Mouse (Mus musculus) liver, embryonic 11.5 days (tissue): ENCODE measurements around the gene Plac9b. TPM values are rescaled to one million over a fixed set of nuclear protein-coding genes. Genes with fewer than 3 reads are reported as not detected.
"Not testable (repeated sequence)": the region's sequence is repeated elsewhere in the genome, so short reads cannot be mapped to it uniquely, and the experiment has no call there.

Experiments
- ATAC-seq: fragments of 200-750 bp; cut with Nextera tagmentation; replicated peaks from 2 replicates; pipeline ENCODE4 v1.8.0; 2017; ENCODE audit warnings: moderate number of reproducible peaks, mild to moderate bottlenecking, moderate TSS enrichment, moderate library complexity; ENCODE audit not compliant: low FRiP score
- DNase-seq: peaks from one replicate; pipeline ENCODE4 v3.0.0-alpha.2; 2017; ENCODE audit warnings: low spot score
- H3K27ac ChIP-seq: fragments of 300-500 bp; sonication (generic); 2 replicates; pipeline ENCODE4 v1.5.1; 2014; ENCODE audit warnings: mild to moderate bottlenecking, low read depth, low read length, control low read depth
- H3K27me3 ChIP-seq: fragments of 300-500 bp; sonication (generic); replicated peaks from 2 replicates; pipeline ENCODE4 v1.6.1; 2014; ENCODE audit warnings: low read length, mixed read lengths; ENCODE audit not compliant: control insufficient read depth, insufficient read depth
- H3K36me3 ChIP-seq: fragments of 300-500 bp; sonication (generic); 2 replicates; pipeline ENCODE4 v1.6.1; 2014; ENCODE audit warnings: mild to moderate bottlenecking, low read length, moderate library complexity, mixed read lengths; ENCODE audit not compliant: control insufficient read depth, insufficient read depth
- H3K4me1 ChIP-seq: fragments of 300-500 bp; sonication (generic); replicated peaks from 2 replicates; pipeline ENCODE4 v1.6.1; 2014; ENCODE audit warnings: low read length, mixed read lengths; ENCODE audit not compliant: control insufficient read depth, insufficient read depth
- H3K4me2 ChIP-seq: fragments of 300-500 bp; sonication (generic); 2 replicates; pipeline ENCODE4 v1.6.1; 2014; ENCODE audit warnings: mild to moderate bottlenecking, control low read depth, moderate library complexity
- H3K4me3 ChIP-seq: fragments of 300-500 bp; sonication (generic); 2 replicates; pipeline ENCODE4 v1.5.1; 2014; ENCODE audit warnings: low read depth, low read length, control low read depth
- H3K9ac ChIP-seq: fragments of 300-500 bp; sonication (generic); 2 replicates; pipeline ENCODE4 v1.6.1; 2014; ENCODE audit warnings: low read depth, low read length, control low read depth
- H3K9me3 ChIP-seq: fragments of 300-500 bp; sonication (generic); 2 replicates; pipeline ENCODE4 v1.6.1; 2016; ENCODE audit warnings: low read length, inconsistent platforms, mixed read lengths; ENCODE audit not compliant: control insufficient read depth
- WGBS: fragments of 180-500 bp; shearing (Covaris S2); extraction: QIAGEN DNeasy Blood & Tissue Kit; methylation state at CpG from one replicate; pipeline ENCODE4 v1.1.7; 2014; 5-methylcytosine and 5-hydroxymethylcytosine counted together
- polyA plus RNA-seq: library from polyadenylated mRNA; unstranded; fragments of >200 nt; fragmentation: Nextera tagmentation; extraction: Ambion mirVana; gene quantifications from 2 replicates; pipeline ENCODE4 v1.2.1, GENCODE M21; 2014

Plac9b gene
- polyA plus RNA-seq: 1.5 and 1.6 TPM in 2 replicates

DNA sequence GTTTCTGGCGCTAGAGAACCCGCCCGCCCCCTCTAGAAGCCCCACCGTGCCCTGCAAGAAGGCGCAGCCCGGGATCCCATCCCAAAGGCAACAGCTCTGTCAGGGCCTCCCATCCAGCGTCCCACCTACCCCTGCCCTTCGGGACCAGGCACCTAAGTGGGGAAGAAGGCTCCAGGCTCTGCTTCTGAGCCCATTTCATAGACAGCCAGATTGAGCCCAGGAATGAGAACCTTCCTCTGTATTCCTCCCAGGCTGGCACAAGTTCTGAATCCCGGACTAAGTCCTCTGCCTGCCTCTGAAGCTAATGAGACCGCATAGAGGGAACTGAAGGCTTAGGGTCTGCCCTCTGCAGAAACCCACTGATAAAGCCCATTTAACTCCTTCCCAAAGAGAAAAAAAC is at the start of gene Plac9b:
TSS of gene Plac9b (minus strand) at position 101 of the 400 bp plus-strand sequence.
- not testable (repeated sequence) for H3K4me1 ChIP-seq, H3K27me3 ChIP-seq, H3K4me2 ChIP-seq, H3K9me3 ChIP-seq, H3K27ac ChIP-seq, ATAC-seq, H3K36me3 ChIP-seq, DNase-seq, H3K4me3 ChIP-seq, H3K9ac ChIP-seq
- no CpG with 5 or more reads among the region's 10 CpGs for WGBS

DNA sequence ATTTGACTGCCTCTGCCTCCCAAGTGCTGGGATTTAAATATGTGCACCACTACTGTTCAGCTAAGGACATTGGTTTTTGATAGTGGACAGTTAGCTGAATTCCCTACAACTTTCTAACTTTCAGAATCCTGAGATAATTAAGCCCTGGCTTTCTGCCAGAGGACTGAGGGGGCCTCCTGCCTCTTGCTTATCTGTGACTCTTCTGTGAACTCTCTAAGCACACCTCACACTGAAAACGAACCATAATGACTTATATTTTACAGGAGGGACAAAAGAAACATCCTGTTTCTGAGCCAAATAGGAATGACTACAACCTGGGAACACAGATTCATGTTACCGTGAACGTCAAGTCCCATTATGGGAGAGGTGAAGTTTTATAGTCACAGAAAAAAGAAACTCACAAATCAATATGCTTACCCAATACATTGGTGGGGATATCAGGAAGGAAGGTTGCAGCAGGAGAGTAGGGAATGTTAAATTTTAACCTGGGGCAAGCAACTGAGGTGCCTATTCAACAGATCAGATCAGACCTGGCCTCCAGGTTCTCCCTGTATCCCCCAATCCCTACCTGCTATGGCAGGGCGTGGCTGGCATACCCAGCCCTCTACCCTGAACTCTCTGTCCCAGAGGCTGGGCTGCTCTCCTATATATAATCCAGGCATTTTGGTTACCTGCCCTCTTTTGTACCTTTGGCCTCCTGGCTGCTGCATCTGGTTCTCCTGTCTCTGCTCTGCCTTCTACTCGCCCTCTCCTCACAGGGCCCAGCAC is 34.1 kb upstream of the Plac9b start:
- ATAC-seq: 0 out of 2 replicates have a peak, but pooled peaks have one; percentile 23
- not testable (repeated sequence) for H3K4me3 ChIP-seq, H3K9me3 ChIP-seq, H3K4me2 ChIP-seq, DNase-seq, H3K27me3 ChIP-seq, H3K4me1 ChIP-seq, H3K36me3 ChIP-seq, H3K9ac ChIP-seq, H3K27ac ChIP-seq
- WGBS: no CpG with 5 or more reads among the region's 5 CpGs

DNA sequence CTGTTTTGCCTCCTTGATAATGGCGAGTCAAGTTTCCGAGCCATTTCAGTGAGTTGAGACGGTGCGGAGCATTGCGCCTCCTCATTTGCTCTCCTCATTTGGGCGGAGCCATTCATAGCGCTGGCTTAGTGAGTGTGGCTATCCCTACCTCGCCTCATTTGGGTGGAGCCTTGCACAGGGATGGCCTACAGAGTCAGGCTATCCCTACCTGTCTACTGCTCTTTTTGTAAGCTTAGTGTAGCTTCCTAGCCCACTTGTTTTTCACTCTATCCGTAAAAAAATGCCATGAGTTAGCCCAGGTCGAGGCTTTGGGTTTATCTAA is 24.6 kb upstream of the Plac9b start, which contains the start of gene Tmem254b:
TSS of gene Tmem254b (minus strand) at position 116 of the 322 bp plus-strand sequence.
- not testable (repeated sequence) for H3K4me3 ChIP-seq, H3K4me2 ChIP-seq, H3K27ac ChIP-seq, H3K4me1 ChIP-seq, H3K9ac ChIP-seq, H3K9me3 ChIP-seq, H3K27me3 ChIP-seq, DNase-seq, H3K36me3 ChIP-seq
- peak; percentile 87 for ATAC-seq
- no CpG with 5 or more reads among the region's 10 CpGs for WGBS

DNA sequence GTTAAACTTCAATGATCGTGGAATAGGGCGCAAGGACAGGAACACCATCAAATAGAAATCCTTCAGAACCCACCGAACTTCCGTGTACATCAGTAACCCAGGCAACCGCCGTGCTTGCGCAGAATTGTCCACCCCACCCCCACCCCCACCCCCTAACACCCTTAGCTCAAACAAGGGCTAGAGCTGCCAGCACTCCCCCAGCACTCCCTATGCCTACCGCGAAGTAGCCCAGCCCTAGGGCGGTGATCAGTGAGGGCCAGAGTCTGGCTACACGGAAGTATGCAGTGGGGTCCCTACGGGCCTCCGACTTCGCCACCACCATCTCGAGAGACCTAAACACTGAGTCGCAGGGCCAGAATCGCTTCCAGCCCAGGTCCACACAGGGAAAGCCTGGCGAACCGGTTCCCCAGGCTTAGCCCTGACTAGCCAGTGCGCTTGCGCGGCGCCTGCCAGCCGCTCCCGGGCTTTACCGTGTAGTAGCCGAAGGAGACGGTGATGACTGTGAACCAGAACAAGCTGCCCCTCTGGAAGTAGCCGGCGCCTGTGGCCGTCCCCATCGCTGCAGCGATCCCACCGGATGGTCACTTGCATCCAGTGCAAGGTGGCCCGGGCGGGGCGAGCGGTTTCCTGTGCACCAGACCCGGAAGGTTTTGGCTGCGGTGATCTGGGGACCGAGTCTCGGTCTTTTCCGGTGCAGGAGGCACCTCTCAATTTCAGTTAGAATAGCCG is 24.1 kb upstream of the Plac9b start:
- H3K36me3 ChIP-seq, H3K4me1 ChIP-seq, H3K4me2 ChIP-seq, H3K27me3 ChIP-seq, H3K9ac ChIP-seq, H3K9me3 ChIP-seq, H3K4me3 ChIP-seq, H3K27ac ChIP-seq, DNase-seq: not testable (repeated sequence)
- WGBS: no CpG with 5 or more reads among the region's 44 CpGs
- ATAC-seq: peak; percentile 75

DNA sequence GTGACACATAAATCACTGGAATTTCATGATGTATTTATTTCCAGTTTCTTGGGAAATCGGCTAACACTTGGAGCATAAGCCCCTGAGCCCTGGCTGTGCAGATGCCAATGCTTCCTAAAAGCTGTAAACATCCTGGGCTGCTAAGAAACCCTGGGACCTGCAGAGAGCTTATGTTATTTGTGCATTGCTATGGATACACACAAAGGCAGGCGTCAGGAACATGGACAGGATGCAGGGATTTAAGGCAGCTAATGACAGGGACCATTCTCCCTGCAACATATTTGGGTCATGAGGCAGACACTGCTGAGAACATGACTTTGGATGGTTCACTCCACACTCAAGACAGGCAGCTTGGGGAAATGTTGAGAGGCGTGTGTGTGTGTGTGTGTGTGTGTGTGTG is 15.6 kb upstream of the Plac9b start:
- not testable (repeated sequence) for DNase-seq, H3K4me3 ChIP-seq, H3K4me2 ChIP-seq, H3K27me3 ChIP-seq, H3K27ac ChIP-seq, ATAC-seq, H3K36me3 ChIP-seq, H3K9ac ChIP-seq, H3K4me1 ChIP-seq, H3K9me3 ChIP-seq
- WGBS: no CpG with 5 or more reads among the region's 3 CpGs

DNA sequence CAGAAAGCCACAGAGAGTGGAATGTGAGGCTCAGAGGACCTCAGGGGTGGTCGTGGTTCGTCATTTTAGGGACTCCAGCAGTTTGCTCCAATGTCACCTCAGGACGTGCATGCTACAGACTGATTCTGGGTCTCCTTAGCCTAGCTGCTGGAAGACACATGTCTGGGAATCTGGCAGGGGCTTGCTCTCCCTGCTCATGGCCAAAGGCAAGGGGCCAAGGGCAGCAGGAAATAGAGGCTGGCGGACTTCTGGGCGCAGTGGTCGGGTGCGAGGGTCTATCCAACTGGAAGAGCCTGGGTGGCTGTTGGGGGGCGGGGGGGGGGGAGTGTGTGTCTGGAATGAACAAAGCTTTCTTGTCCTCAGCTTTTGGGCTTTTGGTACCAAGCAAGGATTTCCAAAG is 6.1 kb upstream of the Plac9b start:
- not testable (repeated sequence) for H3K36me3 ChIP-seq, ATAC-seq, H3K9ac ChIP-seq, H3K27ac ChIP-seq, H3K4me3 ChIP-seq, H3K27me3 ChIP-seq, DNase-seq, H3K9me3 ChIP-seq, H3K4me2 ChIP-seq, H3K4me1 ChIP-seq
- WGBS: no CpG with 5 or more reads among the region's 8 CpGs

DNA sequence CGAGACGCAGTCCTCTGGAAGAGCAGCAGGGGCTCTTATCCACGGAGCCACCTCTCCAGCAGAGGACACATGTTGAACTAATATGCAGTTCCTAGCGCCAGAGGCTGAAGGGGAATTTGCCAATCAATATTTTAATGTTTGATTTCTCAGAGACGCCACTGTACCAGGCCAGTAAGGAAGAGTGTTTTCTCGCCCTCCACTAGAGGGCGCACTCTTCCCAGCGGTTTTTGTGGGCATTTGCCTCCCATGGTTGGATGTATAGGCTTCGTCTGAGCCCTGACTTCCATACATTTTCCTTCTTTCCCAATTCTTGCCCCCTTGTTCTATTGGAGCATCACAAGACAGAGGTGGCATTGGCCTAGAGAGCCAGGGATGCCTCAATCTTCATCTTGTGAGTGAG is 4.4 kb upstream of the Plac9b start:
- H3K36me3 ChIP-seq, H3K4me1 ChIP-seq, H3K9me3 ChIP-seq, DNase-seq, H3K9ac ChIP-seq, H3K4me2 ChIP-seq, H3K4me3 ChIP-seq, ATAC-seq, H3K27ac ChIP-seq, H3K27me3 ChIP-seq: not testable (repeated sequence)
- no CpG with 5 or more reads among the region's 9 CpGs for WGBS

DNA sequence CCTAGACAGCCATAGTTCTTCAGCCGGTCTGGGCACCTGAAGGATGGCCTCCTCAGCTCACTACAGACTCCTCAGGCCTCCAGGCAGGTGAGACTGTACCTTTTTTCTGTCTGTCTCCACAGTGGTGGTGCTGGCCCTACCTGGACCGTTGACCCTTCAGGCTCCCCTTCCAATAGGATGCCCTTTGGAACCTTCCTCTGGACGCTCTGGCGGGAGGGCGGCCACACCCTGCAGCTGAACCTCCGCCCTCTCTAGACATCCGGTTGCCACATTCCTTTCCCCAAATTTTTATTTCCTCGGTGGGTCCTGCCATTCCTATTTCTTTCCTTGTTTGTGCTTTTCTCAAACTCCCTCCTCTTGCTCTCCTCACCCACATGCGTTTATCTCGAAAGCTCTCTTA is 620 bp downstream of the Plac9b start:
- not testable (repeated sequence) for H3K4me3 ChIP-seq, H3K4me1 ChIP-seq, H3K36me3 ChIP-seq, H3K27ac ChIP-seq, H3K27me3 ChIP-seq, DNase-seq, ATAC-seq, H3K9me3 ChIP-seq, H3K4me2 ChIP-seq, H3K9ac ChIP-seq
- no CpG with 5 or more reads among the region's 10 CpGs for WGBS

DNA sequence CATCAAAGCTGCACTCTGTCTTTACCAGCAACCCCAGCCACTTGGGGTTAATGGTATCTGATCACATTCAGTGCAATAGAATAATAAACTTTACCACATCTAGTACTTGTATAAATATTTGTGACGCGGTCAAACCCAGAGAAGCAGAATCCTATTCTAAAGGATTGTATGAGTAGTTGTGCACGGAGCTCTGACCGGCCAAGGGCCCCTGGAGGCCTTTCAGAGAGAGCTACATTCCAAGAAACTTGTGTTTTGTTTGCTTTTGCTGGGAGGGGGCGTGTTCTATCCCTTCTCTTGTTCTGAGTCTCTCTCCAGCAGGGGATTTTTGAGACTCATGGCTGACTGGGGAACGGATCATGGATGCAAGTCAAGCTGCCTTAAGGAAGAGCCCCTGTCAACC is 7.3 kb downstream of the Plac9b start:
- H3K4me2 ChIP-seq, H3K4me1 ChIP-seq, H3K9ac ChIP-seq, DNase-seq, H3K36me3 ChIP-seq, ATAC-seq, H3K4me3 ChIP-seq, H3K27me3 ChIP-seq, H3K9me3 ChIP-seq, H3K27ac ChIP-seq: not testable (repeated sequence)
- no CpG with 5 or more reads among the region's 6 CpGs for WGBS
